Mouse (Mus musculus) forebrain, postnatal 0 days (tissue): ENCODE data around the gene Fbxl21. TPM values are rescaled to one million over a fixed set of nuclear protein-coding genes. Genes with fewer than 3 reads are reported as not detected.

ENCODE experiments used
- ATAC-seq: fragments of 200-750 bp; cut with Nextera tagmentation; 2 replicates; pipeline ENCODE4 v1.8.0; 2017; ENCODE audit warnings: mild to moderate bottlenecking, moderate library complexity
- DNase-seq: peaks from one replicate; pipeline ENCODE4 v3.0.0-alpha.2; 2015
- H3K27ac ChIP-seq: fragments of 300-500 bp; sonication (generic); 2 replicates; pipeline ENCODE4 v1.5.1; 2014; ENCODE audit warnings: low read depth, mild to moderate bottlenecking, antibody characterized with exemption, low read length, moderate library complexity, mixed read lengths
- H3K27me3 ChIP-seq: fragments of 300-500 bp; sonication (generic); 2 replicates; pipeline ENCODE4 v1.6.1; 2014; ENCODE audit warnings: mild to moderate bottlenecking, low read length, mixed read lengths; ENCODE audit not compliant: insufficient read depth
- H3K36me3 ChIP-seq: fragments of 300-500 bp; sonication (generic); 2 replicates; pipeline ENCODE4 v1.6.1; 2014; ENCODE audit warnings: mild to moderate bottlenecking, moderate library complexity; ENCODE audit not compliant: insufficient read depth
- H3K4me1 ChIP-seq: fragments of 300-500 bp; sonication (generic); 2 replicates; pipeline ENCODE4 v1.6.1; 2014; ENCODE audit warnings: antibody characterized with exemption; ENCODE audit not compliant: insufficient read depth
- H3K4me2 ChIP-seq: fragments of 300-500 bp; sonication (generic); 2 replicates; pipeline ENCODE4 v1.6.1; 2014; ENCODE audit warnings: low read depth, mild to moderate bottlenecking, moderate library complexity
- H3K4me3 ChIP-seq: fragments of 300-500 bp; sonication (generic); 2 replicates; pipeline ENCODE4 v1.5.1; 2014; ENCODE audit warnings: low read depth, low read length, mixed read lengths
- H3K9ac ChIP-seq: fragments of 300-500 bp; sonication (generic); 2 replicates; pipeline ENCODE4 v1.6.1; 2014; ENCODE audit warnings: mild to moderate bottlenecking
- H3K9me3 ChIP-seq: fragments of 300-500 bp; sonication (generic); 2 replicates; pipeline ENCODE4 v1.6.1; 2016; ENCODE audit warnings: low read length
- CTCF ChIP-seq: sonication (generic); IDR thresholded peaks from 2 replicates; pipeline ENCODE4 v1.5.1; 2016; ENCODE audit warnings: antibody characterized with exemption, control low read depth, low read depth
- WGBS: fragments of 180-500 bp; shearing (Covaris S2); extraction: QIAGEN DNeasy Blood & Tissue Kit; methylation state at CpG from one replicate; pipeline ENCODE4 v1.1.7; 2014; 5-methylcytosine and 5-hydroxymethylcytosine counted together
- polyA plus RNA-seq: library from polyadenylated mRNA; unstranded; fragments of >200 nt; fragmentation: Nextera tagmentation; extraction: Ambion mirVana; gene quantifications from 2 replicates; pipeline ENCODE4 v1.2.1, GENCODE M21; 2015
- total RNA-seq: library from RNA; depleted of rRNA; stranded (reverse); fragments of >200 nt; gene quantifications from 2 replicates; pipeline ENCODE4 v1.2.3, GENCODE M21; 2014

Gene Fbxl21
- total and polyA plus RNA-seq, 2 experiments from 2014 or later: 4.3 to 7.1 TPM

DNA sequence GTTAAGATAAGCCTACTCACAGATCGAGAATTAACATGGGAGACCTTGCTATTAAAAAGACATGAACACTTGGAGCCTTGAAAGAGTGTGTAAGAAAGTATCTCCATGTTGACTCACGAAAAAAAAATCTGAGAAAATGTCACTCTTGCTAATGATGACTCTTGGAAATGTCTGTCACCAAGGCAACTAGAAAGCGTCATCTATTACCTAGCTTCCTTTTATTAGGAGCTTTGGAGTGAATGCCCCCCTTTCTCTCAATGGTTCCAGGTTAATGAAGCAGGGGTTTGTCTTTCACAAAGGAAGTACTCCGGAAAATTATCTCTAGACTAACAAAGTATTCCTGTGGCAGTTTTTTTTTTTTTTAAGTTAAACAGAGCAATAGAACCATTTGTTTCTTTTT is 6.0 kb upstream of the Fbxl21 start:
- H3K36me3 ChIP-seq: no peaks in the 10 kb centered on the region
- H3K9ac ChIP-seq: no peak overlapping the region
- ATAC-seq (peak; percentile 60; the same call in 1 of the 2 replicates), DNase-seq (peak; percentile 48)
- H3K4me1 ChIP-seq: no peaks in the 10 kb centered on the region; the same call in 1 of the 2 replicates
- H3K4me2 ChIP-seq: no peak overlapping the region
- TF ChIP-seq CTCF: no peak
- WGBS: 20% methylated on average over 4 of the region's 4 CpGs
- H3K4me3 ChIP-seq: no peak overlapping the region
- no peak overlapping the region for H3K27ac ChIP-seq
- H3K9me3 ChIP-seq: no peaks in the 10 kb centered on the region
- no peaks in the 10 kb centered on the region for H3K27me3 ChIP-seq

DNA sequence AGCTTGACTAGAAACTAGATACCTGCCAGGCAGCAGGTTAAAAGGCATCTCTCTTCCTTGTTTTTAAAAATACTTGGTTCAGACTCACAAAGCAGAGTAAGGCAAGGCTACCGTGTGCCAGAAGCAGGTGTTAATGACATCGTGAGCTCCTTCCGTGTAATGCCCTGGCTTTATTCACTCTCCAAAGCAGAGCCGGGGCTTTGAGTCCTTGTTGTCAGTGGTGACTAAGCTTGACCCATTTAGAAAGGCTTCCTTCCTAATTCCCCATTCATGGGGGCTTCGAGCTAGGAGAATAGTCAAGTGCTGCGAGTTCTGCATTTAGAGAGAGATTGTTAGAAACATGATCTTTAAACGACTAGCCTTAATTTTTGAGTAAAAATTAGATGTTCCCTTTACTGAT is 5.5 kb upstream of the Fbxl21 start:
- 9% methylated on average over 7 of the region's 7 CpGs for WGBS
- ATAC-seq (no peak), DNase-seq (no peak)
- H3K4me3 ChIP-seq: no peak overlapping the region
- no peaks in the 10 kb centered on the region for H3K27me3 ChIP-seq
- no peak overlapping the region for H3K27ac ChIP-seq
- no peak for TF ChIP-seq CTCF
- no peaks in the 10 kb centered on the region for H3K9me3 ChIP-seq
- no peak overlapping the region for H3K4me2 ChIP-seq
- H3K4me1 ChIP-seq: no peaks in the 10 kb centered on the region; the same call in 1 of the 2 replicates
- no peak overlapping the region for H3K9ac ChIP-seq
- H3K36me3 ChIP-seq: no peaks in the 10 kb centered on the region

DNA sequence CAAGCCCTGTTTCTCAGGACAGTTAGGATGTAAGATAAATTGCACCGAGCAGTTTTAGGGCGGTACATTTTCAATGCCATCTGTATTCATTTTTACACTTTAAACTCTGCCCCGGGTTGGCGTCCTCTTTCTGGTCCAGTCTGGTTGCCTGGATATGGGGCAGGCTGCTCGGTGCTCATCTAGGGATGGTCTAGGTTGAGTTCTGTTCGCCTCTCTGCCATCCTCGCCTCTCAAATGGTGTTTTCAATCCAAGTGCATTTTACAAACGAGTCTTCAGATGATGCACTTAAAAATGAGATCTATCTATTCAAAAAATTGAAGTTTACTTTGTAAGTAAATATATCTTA is 522 bp downstream of the Fbxl21 start:
- peak overlapping the region; percentile 71 for H3K4me2 ChIP-seq
- 0 out of 2 replicates have a peak overlapping the region, but pooled peaks have one; percentile 46 for H3K27ac ChIP-seq
- TF ChIP-seq CTCF: no peak
- H3K27me3 ChIP-seq: no peaks in the 10 kb centered on the region
- H3K9ac ChIP-seq: peak overlapping the region; percentile 62
- H3K4me1 ChIP-seq: no peaks in the 10 kb centered on the region
- no peaks in the 10 kb centered on the region for H3K36me3 ChIP-seq
- H3K9me3 ChIP-seq: no peaks in the 10 kb centered on the region
- peak; percentile 35; the same call in 1 of the 2 replicates for ATAC-seq
- no peak for DNase-seq
- H3K4me3 ChIP-seq: peak overlapping the region; percentile 64
- WGBS: 3% methylated on average over 8 of the region's 8 CpGs

DNA sequence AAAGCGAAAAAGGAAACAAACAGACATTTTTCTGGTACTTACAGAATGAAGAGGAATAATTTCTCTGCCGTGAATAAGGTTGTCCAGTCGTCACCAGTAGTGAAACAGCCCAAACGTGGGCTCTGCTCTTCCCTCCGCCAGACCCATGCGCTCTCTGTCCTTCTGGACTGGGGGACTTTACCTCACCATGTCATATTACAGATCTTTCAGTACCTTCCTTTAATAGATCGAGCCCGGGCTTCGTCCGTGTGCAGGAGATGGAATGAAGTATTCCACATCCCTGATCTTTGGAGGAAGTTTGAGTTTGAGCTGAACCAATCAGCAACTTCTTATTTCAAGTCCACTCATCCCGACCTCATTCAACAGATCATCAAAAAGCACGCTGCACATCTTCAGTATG is 4.6 kb downstream of the Fbxl21 start:
- Histone ChIP-seq H3K36me3 (no peaks in the 10 kb centered on the region), H3K9ac (no peak overlapping the region), H3K27me3 (no peaks in the 10 kb centered on the region), H3K4me2 (no peak overlapping the region), H3K4me1 (no peaks in the 10 kb centered on the region), H3K27ac (no peak overlapping the region), H3K4me3 (no peak overlapping the region), H3K9me3 (no peaks in the 10 kb centered on the region)
- no peak for DNase-seq
- no peak for TF ChIP-seq CTCF
- WGBS: 82% methylated on average over 12 of the region's 12 CpGs
- no peak for ATAC-seq

DNA sequence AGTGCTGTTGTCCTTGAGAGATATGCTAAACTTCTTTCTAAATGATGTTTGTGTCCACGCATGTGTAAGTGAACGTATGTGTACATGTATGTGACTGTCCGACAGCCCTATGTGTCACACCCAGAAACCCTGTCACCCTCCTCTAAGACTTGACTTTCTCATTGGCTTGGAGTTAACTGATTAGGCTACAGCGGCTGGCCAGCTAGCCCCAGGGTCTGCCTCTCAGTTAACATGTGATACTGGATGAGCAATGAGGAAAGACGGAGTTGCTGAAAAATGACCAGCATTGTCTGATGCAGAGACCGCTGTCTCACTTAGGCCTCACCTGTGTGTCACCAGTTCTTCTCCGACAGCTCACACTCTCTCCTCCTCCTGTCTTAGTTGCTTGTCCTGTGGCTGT is 5.6 kb downstream of the Fbxl21 start:
- no peak overlapping the region for H3K27ac ChIP-seq
- no peaks in the 10 kb centered on the region for H3K9me3 ChIP-seq
- WGBS: 94% methylated on average over 7 of the region's 7 CpGs
- no peaks in the 10 kb centered on the region for H3K36me3 ChIP-seq
- H3K4me3 ChIP-seq: no peak overlapping the region
- H3K4me2 ChIP-seq: no peak overlapping the region
- no peak for TF ChIP-seq CTCF
- no peak overlapping the region for H3K9ac ChIP-seq
- ATAC-seq: no peak
- H3K27me3 ChIP-seq: no peaks in the 10 kb centered on the region
- DNase-seq: no peak
- no peaks in the 10 kb centered on the region for H3K4me1 ChIP-seq

DNA sequence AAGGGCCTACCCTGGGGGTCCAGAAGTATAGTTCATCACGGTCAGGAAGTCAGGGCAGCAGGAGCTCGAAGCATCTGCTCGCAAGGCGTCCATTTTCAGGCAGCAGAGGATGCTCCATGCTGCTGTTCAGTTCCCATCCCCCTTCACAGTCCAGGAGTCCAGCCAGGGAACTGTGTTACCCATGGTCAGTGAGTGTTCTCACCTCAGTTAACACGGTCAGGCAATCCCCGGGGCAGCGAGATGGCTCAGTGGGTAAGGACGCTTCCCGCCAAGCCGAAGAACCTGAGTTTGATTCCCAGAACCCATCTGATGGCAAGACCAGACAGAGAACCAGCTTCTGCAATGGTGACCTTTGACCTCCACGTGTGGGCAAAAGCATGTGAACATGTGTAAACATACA is 6.0 kb downstream of the Fbxl21 start:
- DNase-seq (no peak), ATAC-seq (no peak)
- H3K27me3 ChIP-seq: no peaks in the 10 kb centered on the region
- H3K36me3 ChIP-seq: no peaks in the 10 kb centered on the region
- TF ChIP-seq CTCF: no peak
- no peak overlapping the region for H3K4me2 ChIP-seq
- no peak overlapping the region for H3K4me3 ChIP-seq
- no peaks in the 10 kb centered on the region for H3K9me3 ChIP-seq
- WGBS: 93% methylated on average over 11 of the region's 11 CpGs
- no peak overlapping the region for H3K27ac ChIP-seq
- no peaks in the 10 kb centered on the region for H3K4me1 ChIP-seq
- no peak overlapping the region for H3K9ac ChIP-seq

DNA sequence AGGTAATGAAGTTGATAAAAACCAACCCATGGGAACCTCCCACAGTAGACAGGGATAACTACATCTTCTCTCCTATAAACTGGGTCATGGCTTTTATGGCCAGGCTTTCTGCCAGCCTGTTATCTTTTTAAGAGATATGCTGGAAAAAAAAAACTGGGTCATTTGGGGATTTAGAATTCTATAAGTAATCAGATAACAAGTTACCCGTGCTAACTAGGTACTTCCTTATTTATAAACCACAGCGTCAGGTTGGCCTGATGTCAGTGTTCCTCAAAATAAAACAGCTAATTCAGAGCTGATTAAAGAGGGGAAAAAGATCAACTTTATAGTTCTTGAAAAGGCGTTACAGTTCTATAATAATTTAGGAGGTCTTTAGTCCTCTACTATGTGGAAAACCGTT is 6.8 kb downstream of the Fbxl21 start:
- no peak for TF ChIP-seq CTCF
- Histone ChIP-seq H3K27ac (no peak overlapping the region), H3K4me3 (no peak overlapping the region), H3K9ac (no peak overlapping the region), H3K9me3 (no peaks in the 10 kb centered on the region), H3K36me3 (no peaks in the 10 kb centered on the region), H3K4me2 (no peak overlapping the region), H3K4me1 (no peaks in the 10 kb centered on the region), H3K27me3 (no peaks in the 10 kb centered on the region)
- 77% methylated on average over 4 of the region's 4 CpGs for WGBS
- ATAC-seq (no peak), DNase-seq (no peak)

DNA sequence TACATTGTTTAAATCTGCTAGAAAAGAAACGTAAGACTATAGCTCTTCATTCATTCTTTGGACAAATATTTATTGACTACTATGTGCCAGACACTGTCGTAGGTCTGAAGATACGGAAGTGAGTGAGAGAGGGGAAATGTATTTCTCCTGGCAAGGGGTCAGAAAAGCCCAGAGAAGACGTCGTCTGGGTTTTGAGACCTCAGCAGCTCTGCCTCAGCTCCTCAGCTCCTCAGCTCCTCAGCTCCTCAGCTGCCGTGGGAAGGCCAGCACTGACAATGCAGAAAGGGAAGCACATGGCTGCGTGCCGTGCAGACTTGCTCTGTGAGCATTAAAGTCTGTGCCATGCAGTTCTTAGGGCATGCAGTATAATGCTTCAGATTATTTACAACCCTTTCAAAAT is 7.4 kb downstream of the Fbxl21 start:
- H3K4me1 ChIP-seq: no peaks in the 10 kb centered on the region
- no peak overlapping the region for H3K4me3 ChIP-seq
- TF ChIP-seq CTCF: no peak
- ATAC-seq (no peak), DNase-seq (no peak)
- H3K9ac ChIP-seq: no peak overlapping the region
- no peak overlapping the region for H3K27ac ChIP-seq
- peaks cover 2% of the 10 kb centered on the region; the same call in 1 of the 2 replicates for H3K9me3 ChIP-seq
- H3K36me3 ChIP-seq: no peaks in the 10 kb centered on the region
- H3K4me2 ChIP-seq: no peak overlapping the region
- 67% methylated on average over 8 of the region's 8 CpGs for WGBS
- no peaks in the 10 kb centered on the region for H3K27me3 ChIP-seq
